Mouse (Mus musculus) spleen, adult 2 months (tissue): ENCODE data around the gene Gm3604. TPM values are rescaled to one million over a fixed set of nuclear protein-coding genes. Genes with fewer than 3 reads are reported as not detected.
"Not testable (repeated sequence)": the region's sequence is repeated elsewhere in the genome, so short reads cannot be mapped to it uniquely, and the experiment has no call there.

ENCODE experiments used
- DNase-seq, 2 experiments: peaks; one replicate each; pipeline versions ENCODE4 v3.0.0 to v3.0.0-alpha.2; 2012 to 2021; ENCODE audit warnings: low spot score in 2 of 2, low read depth in 1 of 2
- H3K27ac ChIP-seq: fragments of 200-500 bp; 2 replicates; pipeline ENCODE4 v1.5.1; 2012; ENCODE audit warnings: low read length, inconsistent platforms; ENCODE audit not compliant: insufficient read depth
- H3K27me3 ChIP-seq: fragments of 200-500 bp; 2 replicates; pipeline ENCODE4 v1.6.1; 2012; ENCODE audit warnings: mild to moderate bottlenecking, moderate library complexity, low read length, inconsistent platforms; ENCODE audit not compliant: control insufficient read depth, insufficient read depth
- H3K36me3 ChIP-seq: fragments of 200-500 bp; 2 replicates; pipeline ENCODE4 v1.6.1; 2012; ENCODE audit warnings: mild to moderate bottlenecking, low read length, inconsistent platforms; ENCODE audit not compliant: control insufficient read depth, insufficient read depth
- H3K4me1 ChIP-seq: fragments of 200-500 bp; 2 replicates; pipeline ENCODE4 v1.6.1; 2011; ENCODE audit warnings: inconsistent platforms; ENCODE audit not compliant: control insufficient read depth, insufficient read depth, insufficient read length
- H3K4me3 ChIP-seq: fragments of 200-500 bp; 2 replicates; pipeline ENCODE4 v1.5.1; 2011; ENCODE audit warnings: mild to moderate bottlenecking, inconsistent platforms; ENCODE audit not compliant: insufficient read depth, insufficient read length; ENCODE audit errors: extremely low read depth
- CTCF ChIP-seq: fragments of 200-500 bp; IDR thresholded peaks from 2 replicates; pipeline ENCODE4 v1.5.1; 2011; ENCODE audit warnings: mild to moderate bottlenecking, inconsistent platforms; ENCODE audit not compliant: insufficient read depth, insufficient read length, insufficient replicate concordance; ENCODE audit errors: extremely low read depth
- POLR2A ChIP-seq: fragments of 200-500 bp; IDR thresholded peaks from 2 replicates; pipeline ENCODE4 v1.6.1; 2011; ENCODE audit warnings: low read depth, low read length, inconsistent platforms
- WGBS: fragments of 180-500 bp; shearing (Covaris S2); methylation state at CpG from one replicate; pipeline ENCODE4 v1.1.7; 2018; 5-methylcytosine and 5-hydroxymethylcytosine counted together
- polyA plus RNA-seq: library from polyadenylated mRNA; depleted of rRNA; stranded (reverse); fragments of >200 nt; gene quantifications from 2 replicates; pipeline ENCODE4 v1.2.3, GENCODE M21; 2012; rRNA removed

Gm3604 gene
- 0.05 and 0.27 TPM in 2 replicates for polyA plus RNA-seq

- H3K27ac ChIP-seq = peak within 1 kb of the TSS; percentile 77
- WGBS = 10% methylated on average over 13 of the region's 13 CpGs
- DNase-seq = peak; percentile 55 to 58
These were observed at the start of gene Gm3604 for GRCm38 (mm10) chr13:62382952-62383351. TSS of gene Gm3604 (minus strand) at chr13:62383177.

GRCm38 (mm10) chr13:62399206-62399605, 16.2 kb upstream of the Gm3604 start:
- H3K36me3 ChIP-seq = not testable (repeated sequence)
- 65% methylated on average over 3 of the region's 3 CpGs for WGBS

More at GRCm38 (mm10) chr13:62382952-62383351, at the start of gene Gm3604:
- H3K36me3 ChIP-seq, H3K4me1 ChIP-seq, H3K27me3 ChIP-seq: not testable (repeated sequence)
- H3K4me3 ChIP-seq = peak within 1 kb of the TSS; percentile 77

GRCm38 (mm10) chr13:62390076-62390620, 7.2 kb upstream of the Gm3604 start:
- H3K4me3 ChIP-seq, H3K27ac ChIP-seq, H3K27me3 ChIP-seq, H3K4me1 ChIP-seq, H3K36me3 ChIP-seq, DNase-seq: not testable (repeated sequence)
- 87% methylated on average over 8 of the region's 8 CpGs for WGBS

More at GRCm38 (mm10) chr13:62399206-62399605, 16.2 kb upstream of the Gm3604 start:
- H3K27ac ChIP-seq, H3K27me3 ChIP-seq, DNase-seq, H3K4me3 ChIP-seq, H3K4me1 ChIP-seq: not testable (repeated sequence)

- TF ChIP-seq POLR2A = no peak
- TF ChIP-seq CTCF = no peak
- H3K4me3 ChIP-seq = no peak overlapping the region
- no peaks in the 10 kb centered on the region for H3K27me3 ChIP-seq
- DNase-seq = no peak
- H3K4me1 ChIP-seq = no peaks in the 10 kb centered on the region
- H3K36me3 ChIP-seq = no peaks in the 10 kb centered on the region
- H3K27ac ChIP-seq = no peak overlapping the region
These were observed 51.2 kb downstream of the Gm3604 start for GRCm38 (mm10) chr13:62331786-62332185.

- 71% methylated on average over 2 of the region's 2 CpGs for WGBS
- Histone ChIP-seq H3K27ac (no peak overlapping the region), H3K4me3 (no peak overlapping the region), H3K27me3 (no peaks in the 10 kb centered on the region), H3K36me3 (no peaks in the 10 kb centered on the region), H3K4me1 (no peaks in the 10 kb centered on the region)
- TF ChIP-seq POLR2A (no peak), CTCF (no peak)
- DNase-seq = no peak
These were observed 51.6 kb downstream of the Gm3604 start for GRCm38 (mm10) chr13:62331381-62331780.

Other genes starting within 250 kb of the Gm3604 start
- 0.36 and 1.0 TPM in 2 replicates for gene Gm49359, start 83.7 kb upstream of the Gm3604 start, polyA plus RNA-seq
- gene Zfp935, start 175.3 kb upstream of the Gm3604 start, polyA plus RNA-seq = not detected in 2 replicates
- gene Zfp934, start 188.0 kb upstream of the Gm3604 start, polyA plus RNA-seq = 0.77 and 1.0 TPM in 2 replicates
- 0.15 and 0.26 TPM in 2 replicates for gene 6720489N17Rik, start 241.0 kb upstream of the Gm3604 start, polyA plus RNA-seq